Mouse (Mus musculus): Measurements from ENCODE around the gene Ubap2l. TPM values are rescaled to one million over a fixed set of nuclear protein-coding genes. Genes with fewer than 3 reads are reported as not detected.
A peak's percentile ranks its signal among the peaks of the same experiment; 100 is the strongest.

Ubap2l gene
- polyA plus RNA-seq, 1 experiment = 199 TPM

GRCm38 (mm10) chr3:90016626-90017025 lies 35.8 kb downstream of the Ubap2l start:
- TF ChIP-seq POLR2A (IDR thresholded peaks at IDR 0.05; ENCODE audit: control insufficient read depth, extremely low read depth, insufficient read depth, low read length, poor library complexity) (no peak), CTCF (IDR thresholded peaks at IDR 0.05; ENCODE audit: borderline replicate concordance, control insufficient read depth, extremely low read depth, insufficient read depth, low read length, poor library complexity) (no peak)
- H3K27me3 ChIP-seq (ENCODE audit: control insufficient read depth, insufficient read depth, low read length) = no peaks in the 10 kb centered on the region
- DNase-seq = no peak
- H3K4me3 ChIP-seq (ENCODE audit: control insufficient read depth, insufficient read depth, low read length) = no peak overlapping the region
- H3K27ac ChIP-seq (ENCODE audit: control insufficient read depth, insufficient read depth, low read length) = no peak overlapping the region
- peaks cover 99% of the 10 kb centered on the region for H3K36me3 ChIP-seq (ENCODE audit: control insufficient read depth, insufficient read depth, low read length)
- no peaks in the 10 kb centered on the region for H3K4me1 ChIP-seq (replicated peaks; ENCODE audit: control insufficient read depth, insufficient read depth, low read length)
- 77% methylated on average over 4 of the region's 4 CpGs for WGBS

GRCm38 (mm10) chr3:90010291-90010690 lies 42.1 kb downstream of the Ubap2l start:
- TF ChIP-seq POLR2A (IDR thresholded peaks at IDR 0.05; ENCODE audit: control insufficient read depth, extremely low read depth, insufficient read depth, low read length, poor library complexity) (no peak), CTCF (IDR thresholded peaks at IDR 0.05; ENCODE audit: borderline replicate concordance, control insufficient read depth, extremely low read depth, insufficient read depth, low read length, poor library complexity) (no peak)
- Histone ChIP-seq H3K36me3 (ENCODE audit: control insufficient read depth, insufficient read depth, low read length) (peaks cover 99% of the 10 kb centered on the region), H3K27me3 (ENCODE audit: control insufficient read depth, insufficient read depth, low read length) (no peaks in the 10 kb centered on the region; the same call in 1 of the 2 replicates), H3K4me3 (ENCODE audit: control insufficient read depth, insufficient read depth, low read length) (no peak overlapping the region), H3K4me1 (replicated peaks; ENCODE audit: control insufficient read depth, insufficient read depth, low read length) (no peaks in the 10 kb centered on the region), H3K27ac (ENCODE audit: control insufficient read depth, insufficient read depth, low read length) (no peak overlapping the region)
- 92% methylated on average over 2 of the region's 2 CpGs for WGBS
- no peak for DNase-seq

- peaks cover 48% of the 10 kb centered on the region for H3K36me3 ChIP-seq (ENCODE audit: control insufficient read depth, insufficient read depth, low read length)
Measured at GRCm38 (mm10) chr3:90004091-90004796, 48.2 kb downstream of the Ubap2l start.

GRCm38 (mm10) chr3:89999830-90000229 lies 52.6 kb downstream of the Ubap2l start:
- no peaks in the 10 kb centered on the region for H3K27me3 ChIP-seq (ENCODE audit: control insufficient read depth, insufficient read depth, low read length)

More at GRCm38 (mm10) chr3:90004091-90004796, 48.2 kb downstream of the Ubap2l start:
- no peak for DNase-seq
- H3K4me3 ChIP-seq (ENCODE audit: control insufficient read depth, insufficient read depth, low read length) = no peak overlapping the region
- WGBS = 78% methylated on average over 3 of the region's 3 CpGs
- TF ChIP-seq POLR2A (IDR thresholded peaks at IDR 0.05; ENCODE audit: control insufficient read depth, extremely low read depth, insufficient read depth, low read length, poor library complexity) = no peak
- no peak for TF ChIP-seq CTCF (IDR thresholded peaks at IDR 0.05; ENCODE audit: borderline replicate concordance, control insufficient read depth, extremely low read depth, insufficient read depth, low read length, poor library complexity)
- H3K27me3 ChIP-seq (ENCODE audit: control insufficient read depth, insufficient read depth, low read length) = no peaks in the 10 kb centered on the region
- H3K4me1 ChIP-seq (replicated peaks; ENCODE audit: control insufficient read depth, insufficient read depth, low read length) = peaks cover 1% of the 10 kb centered on the region; the same call in 1 of the 2 replicates
- no peak overlapping the region for H3K27ac ChIP-seq (ENCODE audit: control insufficient read depth, insufficient read depth, low read length)

GRCm38 (mm10) chr3:89999090-89999489 lies 53.3 kb downstream of the Ubap2l start:
- no peak for TF ChIP-seq CTCF (IDR thresholded peaks at IDR 0.05; ENCODE audit: borderline replicate concordance, control insufficient read depth, extremely low read depth, insufficient read depth, low read length, poor library complexity)
- TF ChIP-seq POLR2A (IDR thresholded peaks at IDR 0.05; ENCODE audit: control insufficient read depth, extremely low read depth, insufficient read depth, low read length, poor library complexity) = no peak
- Histone ChIP-seq H3K27ac (ENCODE audit: control insufficient read depth, insufficient read depth, low read length) (0 out of 2 replicates have a peak overlapping the region, but pooled peaks have one; percentile 3), H3K36me3 (ENCODE audit: control insufficient read depth, insufficient read depth, low read length) (peaks cover 18% of the 10 kb centered on the region), H3K4me1 (replicated peaks; ENCODE audit: control insufficient read depth, insufficient read depth, low read length) (peaks cover 11% of the 10 kb centered on the region), H3K27me3 (ENCODE audit: control insufficient read depth, insufficient read depth, low read length) (no peaks in the 10 kb centered on the region), H3K4me3 (ENCODE audit: control insufficient read depth, insufficient read depth, low read length) (no peak overlapping the region)
- DNase-seq = no peak
- 27% methylated on average over 8 of the region's 8 CpGs for WGBS

More at GRCm38 (mm10) chr3:89999830-90000229, 52.6 kb downstream of the Ubap2l start:
- H3K36me3 ChIP-seq (ENCODE audit: control insufficient read depth, insufficient read depth, low read length) = peaks cover 13% of the 10 kb centered on the region
- peaks cover 11% of the 10 kb centered on the region for H3K4me1 ChIP-seq (replicated peaks; ENCODE audit: control insufficient read depth, insufficient read depth, low read length)
- TF ChIP-seq CTCF (IDR thresholded peaks at IDR 0.05; ENCODE audit: borderline replicate concordance, control insufficient read depth, extremely low read depth, insufficient read depth, low read length, poor library complexity) = no peak
- no peak for TF ChIP-seq POLR2A (IDR thresholded peaks at IDR 0.05; ENCODE audit: control insufficient read depth, extremely low read depth, insufficient read depth, low read length, poor library complexity)
- WGBS = 87% methylated on average over 4 of the region's 4 CpGs
- H3K4me3 ChIP-seq (ENCODE audit: control insufficient read depth, insufficient read depth, low read length) = no peak overlapping the region
- H3K27ac ChIP-seq (ENCODE audit: control insufficient read depth, insufficient read depth, low read length) = no peak overlapping the region
- no peak for DNase-seq

GRCm38 (mm10) chr3:89998612-89999054 lies 53.8 kb downstream of the Ubap2l start, which contains the start of gene Hax1:
Gene Hax1, minus strand, starts transcription at chr3:89998780.
- H3K27ac ChIP-seq (ENCODE audit: control insufficient read depth, insufficient read depth, low read length) = peak within 1 kb of the TSS; percentile 61; the same call in 1 of the 2 replicates
- peaks cover 18% of the 10 kb centered on the region for H3K36me3 ChIP-seq (ENCODE audit: control insufficient read depth, insufficient read depth, low read length)
- under 1% methylated on average over 26 of the region's 26 CpGs for WGBS
- peak within 1 kb of the TSS; percentile 61 for H3K4me3 ChIP-seq (ENCODE audit: control insufficient read depth, insufficient read depth, low read length)
- peaks cover 11% of the 10 kb centered on the region for H3K4me1 ChIP-seq (replicated peaks; ENCODE audit: control insufficient read depth, insufficient read depth, low read length)
- peak; percentile 93 for DNase-seq
- no peaks in the 10 kb centered on the region for H3K27me3 ChIP-seq (ENCODE audit: control insufficient read depth, insufficient read depth, low read length)
- TF ChIP-seq CTCF (IDR thresholded peaks at IDR 0.05; ENCODE audit: borderline replicate concordance, control insufficient read depth, extremely low read depth, insufficient read depth, low read length, poor library complexity) (no peak), POLR2A (IDR thresholded peaks at IDR 0.05; ENCODE audit: control insufficient read depth, extremely low read depth, insufficient read depth, low read length, poor library complexity) (peak; percentile 55; the same call in 1 of the 2 replicates)
